Mouse (Mus musculus): ENCODE measurements around the gene Clba1. TPM values are rescaled to one million over a fixed set of nuclear protein-coding genes. Genes with fewer than 3 reads are reported as not detected.
A peak's percentile ranks its signal among the peaks of the same experiment; 100 is the strongest.

Gene Clba1
- total and polyA plus RNA-seq, 3 experiments = 15.2 to 21.4 TPM; not detected in 1

DNA sequence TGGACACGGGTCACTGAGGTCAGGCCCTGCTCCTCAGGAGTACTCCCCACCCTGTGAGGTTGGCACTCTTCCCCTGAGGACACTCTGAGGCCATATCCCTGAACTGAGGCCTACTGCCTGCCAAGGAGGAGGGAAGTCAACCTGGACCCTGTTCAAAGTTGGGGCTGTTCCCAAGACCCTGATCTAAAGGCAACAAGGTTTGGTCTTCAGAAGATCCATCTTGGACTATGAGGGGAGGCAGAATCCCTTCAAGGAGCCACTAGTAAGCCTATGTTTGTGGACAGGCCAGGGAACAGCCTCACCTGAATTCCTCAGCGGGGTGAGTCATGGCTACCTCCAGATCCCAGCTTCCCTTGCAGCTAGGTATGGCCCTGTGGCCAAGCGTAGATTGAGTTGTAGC, 49.3 kb upstream of the Clba1 start:
- H3K27me3 ChIP-seq (ENCODE audit: control insufficient read depth in 1 of 2, insufficient read depth in 2 of 2, low read length in 2 of 2) = peaks cover 19 to 23% of the 10 kb centered on the region in 2 experiments
- no peak overlapping the region for H3K4me3 ChIP-seq (ENCODE audit: control insufficient read depth in 1 of 2, insufficient read depth in 1 of 2, low read depth in 2 of 2, low read length in 2 of 2)
- H3K36me3 ChIP-seq (ENCODE audit: control insufficient read depth in 1 of 2, insufficient read depth in 2 of 2, low read length in 2 of 2) = peaks cover 0 to 12% of the 10 kb centered on the region in 2 experiments; a peak in 2 of 4 replicates
- H3K9me3 ChIP-seq (replicated peaks; ENCODE audit: insufficient read depth, low read length) = no peaks in the 10 kb centered on the region
- H3K9ac ChIP-seq (ENCODE audit: control insufficient read depth, low read depth, low read length, poor library complexity, severe bottlenecking) = no peak overlapping the region
- peaks cover 9 to 18% of the 10 kb centered on the region in 2 experiments; a peak in 3 of 4 replicates for H3K4me1 ChIP-seq (ENCODE audit: control insufficient read depth in 1 of 2, insufficient read depth in 2 of 2, low read length in 2 of 2)
- H3K27ac ChIP-seq (ENCODE audit: control insufficient read depth, low read depth, low read length) = no peak overlapping the region
- TF ChIP-seq RAD21 (IDR thresholded peaks at IDR 0.05; ENCODE audit: low read depth, low read length) (no peak), GABPA (IDR thresholded peaks at IDR 0.05; ENCODE audit: low read depth, low read length) (no peak), CTCF (IDR thresholded peaks at IDR 0.05 in 2 of 3, conservative IDR thresholded peaks at IDR 0.05 in 1 of 3; ENCODE audit: control insufficient read depth in 1 of 3, insufficient read depth in 1 of 3, low read depth in 2 of 3, low read length in 3 of 3, poor library complexity in 1 of 3, severe bottlenecking in 1 of 3) (0 out of 6 replicates have a peak, but pooled peaks of 1 of the 3 experiments have one; percentile 7), POLR2AphosphoS2 (IDR thresholded peaks at IDR 0.05; ENCODE audit: low read length) (no peak)
- no peaks in the 10 kb centered on the region for H3K79me2 ChIP-seq (ENCODE audit: control insufficient read depth, insufficient read depth, low read length, poor library complexity)
- DNase-seq (ENCODE audit: low read depth, low spot score) = no peak

GRCm38 (mm10) chr12:112760154-112760926, 48.4 kb upstream of the Clba1 start, which contains the start of gene Pld4:
Gene Pld4 (plus strand): TSS chr12:112760655.
- no peaks in the 10 kb centered on the region for H3K79me2 ChIP-seq (ENCODE audit: control insufficient read depth, insufficient read depth, low read length, poor library complexity)
- H3K9ac ChIP-seq (ENCODE audit: control insufficient read depth, low read depth, low read length, poor library complexity, severe bottlenecking) = peak within 1 kb of the TSS; percentile 23
- peaks cover 12 to 17% of the 10 kb centered on the region in 2 experiments for H3K27me3 ChIP-seq (ENCODE audit: control insufficient read depth in 1 of 2, insufficient read depth in 2 of 2, low read length in 2 of 2)
- H3K4me1 ChIP-seq (ENCODE audit: control insufficient read depth in 1 of 2, insufficient read depth in 2 of 2, low read length in 2 of 2) = peaks cover 9 to 18% of the 10 kb centered on the region in 2 experiments; a peak in 3 of 4 replicates
- peak; percentile 95 for DNase-seq (ENCODE audit: low read depth, low spot score)
- TF ChIP-seq POLR2A (IDR thresholded peaks at IDR 0.05; ENCODE audit: control insufficient read depth in 1 of 2, insufficient read depth in 1 of 2, low read depth in 1 of 2, low read length in 2 of 2, poor library complexity in 1 of 2) (peak; percentile 39 to 59; a peak in 2 of 4 replicates), USF1 (IDR thresholded peaks at IDR 0.05; ENCODE audit: low read depth, low read length) (no peak), ELF1 (IDR thresholded peaks at IDR 0.05; ENCODE audit: low read depth, low read length) (peak; percentile 82), MAX (IDR thresholded peaks at IDR 0.05; ENCODE audit: low read length) (peak; percentile 59), E2F4 (IDR thresholded peaks at IDR 0.05; ENCODE audit: borderline replicate concordance, low read depth, low read length) (no peak), TCF12 (IDR thresholded peaks at IDR 0.05; ENCODE audit: low read depth, low read length) (peak; percentile 37; the same call in 1 of the 2 replicates), NELFE (IDR thresholded peaks at IDR 0.05; ENCODE audit: low read depth, low read length) (no peak; the same call in 1 of the 2 replicates), MAZ (IDR thresholded peaks at IDR 0.05; ENCODE audit: low read depth, low read length) (peak; percentile 92), BHLHE40 (IDR thresholded peaks at IDR 0.05; ENCODE audit: borderline replicate concordance, low read depth, low read length) (peak; percentile 73), ETS1 (IDR thresholded peaks at IDR 0.05; ENCODE audit: low read depth, low read length) (peak; percentile 58; the same call in 1 of the 2 replicates), MYC (IDR thresholded peaks at IDR 0.05; ENCODE audit: low read depth, low read length) (no peak), RCOR1 (IDR thresholded peaks at IDR 0.05; ENCODE audit: low read depth, low read length) (peak; percentile 42; the same call in 1 of the 2 replicates), ZMIZ1 (IDR thresholded peaks at IDR 0.05; ENCODE audit: low read depth, low read length) (no peak; the same call in 1 of the 2 replicates), MYB (IDR thresholded peaks at IDR 0.05; ENCODE audit: low read depth, low read length) (no peak), HCFC1 (IDR thresholded peaks at IDR 0.05; ENCODE audit: low read depth, low read length) (peak; percentile 57; the same call in 1 of the 2 replicates), CHD2 (IDR thresholded peaks at IDR 0.05; ENCODE audit: low read length) (peak; percentile 85), CTCF (IDR thresholded peaks at IDR 0.05 in 2 of 3, conservative IDR thresholded peaks at IDR 0.05 in 1 of 3; ENCODE audit: control insufficient read depth in 1 of 3, insufficient read depth in 1 of 3, low read depth in 2 of 3, low read length in 3 of 3, poor library complexity in 1 of 3, severe bottlenecking in 1 of 3) (peak in 2 of 3 experiments; percentile 16 to 44; a peak in 3 of 6 replicates), MXI1 (IDR thresholded peaks at IDR 0.05; ENCODE audit: low read depth, low read length) (0 out of 2 replicates have a peak, but pooled peaks have one; percentile 21), UBTF (IDR thresholded peaks at IDR 0.05; ENCODE audit: borderline replicate concordance, insufficient read depth, low read depth, low read length) (0 out of 2 replicates have a peak, but pooled peaks have one; percentile 53), SIN3A (IDR thresholded peaks at IDR 0.05; ENCODE audit: low read length) (peak; percentile 62), EP300 (IDR thresholded peaks at IDR 0.05; ENCODE audit: low read depth in 1 of 2, low read length in 2 of 2) (peak; percentile 52 to 63)
- H3K36me3 ChIP-seq (ENCODE audit: control insufficient read depth in 1 of 2, insufficient read depth in 2 of 2, low read length in 2 of 2) = peaks cover 0 to 12% of the 10 kb centered on the region in 2 experiments; a peak in 2 of 4 replicates
- H3K9me3 ChIP-seq (replicated peaks; ENCODE audit: insufficient read depth, low read length) = no peaks in the 10 kb centered on the region
- peak within 1 kb of the TSS; percentile 49 for H3K27ac ChIP-seq (ENCODE audit: control insufficient read depth, low read depth, low read length)
- peak within 1 kb of the TSS in 1 of 2 experiments; percentile 35; a peak in 1 of 4 replicates for H3K4me3 ChIP-seq (ENCODE audit: control insufficient read depth in 1 of 2, insufficient read depth in 1 of 2, low read depth in 2 of 2, low read length in 2 of 2)

Measured in MEL (cell line).